Mouse (Mus musculus): ENCODE measurements at regions not wholly inside any gene's neighbourhood (a gene's known extent, or its start where the extent isn't known, plus 50 kb on each side); places are given as distances from the start of the nearest gene placed in this dataset.
A peak's percentile ranks its signal among the peaks of the same experiment; 100 is the strongest.

GRCm38 (mm10) chr3:149993199-149993598 is 1002.8 kb upstream of the Adgrl2 start:
- intact Hi-C loops (cut with DNase I): no loop called here
- no peak for DNase-seq (ENCODE audit: low spot score in 2 of 2)

- DNase-seq (ENCODE audit: low spot score in 2 of 2): no peak
- intact Hi-C loops (cut with DNase I): no loop called here
Measured at GRCm38 (mm10) chr3:149987801-149988200, 997.4 kb upstream of the Adgrl2 start.

GRCm38 (mm10) chr3:149956993-149957392 is 966.6 kb upstream of the Adgrl2 start:
- DNase-seq (ENCODE audit: low spot score in 2 of 2): no peak
- intact Hi-C loops (cut with DNase I): no loop called here

GRCm38 (mm10) chr3:149936197-149936596 is 945.8 kb upstream of the Adgrl2 start:
- no peak for DNase-seq (ENCODE audit: low spot score in 2 of 2)
- intact Hi-C loops (cut with DNase I): no loop called here

GRCm38 (mm10) chr3:149934832-149935231 is 944.5 kb upstream of the Adgrl2 start:
- intact Hi-C loops (cut with DNase I): no loop called here
- DNase-seq (ENCODE audit: low spot score in 2 of 2): no peak

DNA sequence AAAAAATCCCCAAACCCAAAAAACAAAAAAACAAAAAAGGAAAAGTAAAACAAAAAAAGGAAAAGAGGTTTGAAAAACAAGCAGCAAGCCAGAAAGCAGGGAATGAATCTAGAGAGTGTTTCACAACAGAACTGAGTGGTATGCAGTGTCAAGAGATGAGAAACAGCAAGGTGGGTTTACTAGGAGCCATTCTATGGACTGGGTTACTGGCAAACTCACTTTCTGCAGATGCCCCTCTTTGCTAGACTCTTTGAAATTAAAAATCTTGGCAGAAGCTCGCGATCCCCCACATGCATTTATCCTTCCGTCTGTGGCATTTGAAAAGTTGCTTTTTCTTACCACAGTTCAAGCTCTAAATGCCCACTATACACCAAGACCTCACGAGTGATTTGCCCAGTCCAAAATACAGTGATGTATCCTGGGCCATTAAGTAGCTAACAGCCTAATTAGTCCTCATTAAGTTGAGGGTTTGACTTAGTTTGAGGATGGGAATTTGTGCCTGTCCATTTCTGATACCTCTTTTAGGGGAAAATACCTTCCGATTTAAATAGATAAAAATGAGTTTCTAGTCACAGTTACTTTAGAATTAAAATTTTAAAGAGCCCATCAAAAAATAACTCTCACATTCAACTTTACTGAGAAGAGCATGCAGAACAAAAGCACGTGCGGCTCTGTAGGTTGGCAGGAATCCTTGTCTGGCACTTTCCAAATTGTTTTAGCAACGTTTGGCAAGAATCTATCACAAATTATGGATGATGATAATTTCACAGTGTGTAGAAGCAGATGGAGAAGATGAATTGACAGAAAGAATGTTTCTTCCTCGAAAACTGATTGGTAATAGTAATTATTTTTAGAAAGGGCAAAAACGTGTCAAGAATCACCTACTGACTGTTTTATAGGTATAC is 938.4 kb upstream of the Adgrl2 start:
- DNase-seq (ENCODE audit: low spot score in 2 of 2): no peak
- intact Hi-C loops (cut with DNase I): no loop called here

DNA sequence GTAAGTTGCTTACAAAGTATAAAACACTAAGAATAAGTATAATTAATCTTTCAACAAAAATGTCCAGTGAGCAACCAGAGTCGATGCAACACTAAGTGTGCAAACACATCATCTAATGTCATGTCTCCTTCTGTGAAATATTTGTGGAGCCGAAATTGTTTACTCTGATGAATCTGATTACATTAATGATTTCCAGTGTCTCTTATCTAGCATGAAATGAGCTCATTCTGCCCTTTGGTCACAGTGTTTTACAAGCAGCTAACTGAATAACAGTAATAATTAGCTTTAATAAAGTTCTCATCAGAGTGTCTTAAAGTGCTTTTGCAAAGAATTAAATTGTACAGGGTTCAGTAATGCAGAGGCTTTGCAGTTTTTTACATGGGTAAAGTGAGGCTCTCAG is 929.9 kb upstream of the Adgrl2 start:
- intact Hi-C loops (cut with DNase I): no loop called here
- DNase-seq (ENCODE audit: low spot score in 2 of 2): no peak

DNA sequence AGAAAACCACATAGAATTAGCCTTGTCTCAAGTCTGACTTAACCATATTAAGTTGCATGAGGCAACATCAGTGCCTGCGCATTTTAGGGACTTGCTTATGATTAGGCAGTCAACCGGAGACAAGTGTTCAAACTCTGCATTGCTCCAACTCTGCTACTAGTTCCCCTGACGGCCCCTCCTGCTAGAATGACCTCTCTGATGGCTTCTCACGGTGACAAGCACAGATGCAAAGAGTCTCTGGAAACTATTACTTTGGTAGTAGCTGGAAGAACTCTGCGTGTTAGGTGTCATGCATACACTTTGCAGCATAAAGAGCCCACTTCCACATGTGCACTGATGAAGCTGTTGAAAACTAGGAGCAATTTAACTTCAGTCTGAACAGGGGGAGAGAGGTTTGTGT is 927.8 kb upstream of the Adgrl2 start:
- DNase-seq (ENCODE audit: low spot score in 2 of 2): no peak
- intact Hi-C loops (cut with DNase I): no loop called here

- DNase-seq (ENCODE audit: low spot score in 2 of 2): no peak
- intact Hi-C loops (cut with DNase I): no loop called here
Measured at GRCm38 (mm10) chr3:149910721-149911120, 920.4 kb upstream of the Adgrl2 start.

DNA sequence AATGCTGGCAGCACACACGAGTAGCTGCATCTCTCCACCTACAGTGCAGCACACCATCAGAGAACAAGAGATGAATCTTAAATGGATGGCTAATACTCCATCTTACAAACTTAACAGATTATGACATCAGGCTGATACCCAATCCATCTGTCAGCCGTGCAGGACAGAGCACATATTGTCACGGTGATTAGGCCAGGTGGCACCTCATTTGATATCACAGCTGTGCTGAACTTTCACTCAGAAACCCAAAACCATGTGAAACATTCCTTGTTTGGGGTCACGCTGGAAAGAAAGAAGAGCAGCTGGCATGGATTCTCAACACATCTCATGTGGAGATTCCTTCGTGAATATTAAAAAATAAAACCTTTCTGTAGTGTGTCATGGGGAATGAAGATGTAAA is 911.4 kb upstream of the Adgrl2 start:
- no peak for DNase-seq (ENCODE audit: low spot score in 2 of 2)
- intact Hi-C loops (cut with DNase I): no loop called here

DNA sequence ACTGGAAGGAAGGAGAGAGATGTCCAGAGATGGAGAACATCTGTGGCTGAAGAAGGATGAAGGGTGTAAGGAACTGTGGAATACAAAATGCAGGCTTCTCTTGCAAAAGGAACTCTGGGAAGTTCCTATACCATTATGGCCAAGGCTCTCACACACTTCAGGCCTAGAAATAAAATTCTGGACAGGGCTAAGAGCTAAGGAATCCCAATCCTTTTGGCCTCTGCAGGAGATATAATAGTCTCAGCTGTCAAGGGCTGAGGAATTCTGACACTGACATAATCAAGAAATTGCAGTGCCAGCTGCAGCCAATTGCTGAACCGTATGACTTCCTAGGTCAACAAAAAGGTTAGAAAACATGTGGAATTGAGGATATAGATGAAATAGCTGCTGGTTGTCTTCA is 886.2 kb upstream of the Adgrl2 start:
- intact Hi-C loops (cut with DNase I): no loop called here
- no peak for DNase-seq (ENCODE audit: low spot score in 2 of 2)

DNA sequence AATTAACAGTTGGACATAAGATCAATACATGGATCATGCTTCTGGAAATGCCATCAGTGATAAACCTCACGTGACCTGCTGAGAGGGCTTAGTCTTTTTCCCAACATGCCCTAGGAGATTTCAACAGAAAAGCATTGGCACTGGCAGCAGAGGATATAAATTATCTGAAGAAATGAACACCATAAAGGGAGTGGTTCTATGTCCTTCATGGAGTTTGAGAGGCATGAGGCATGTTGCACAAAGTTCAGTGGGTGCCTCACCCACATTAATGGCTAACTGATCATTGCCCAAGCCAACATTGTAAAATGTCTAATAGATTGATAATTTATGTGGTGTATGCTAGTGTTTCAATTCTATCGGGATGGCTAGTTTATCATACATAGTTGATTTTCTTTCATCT is 875.6 kb upstream of the Adgrl2 start:
- no peak for DNase-seq (ENCODE audit: low spot score in 2 of 2)
- intact Hi-C loops (cut with DNase I): no loop called here

GRCm38 (mm10) chr3:149846941-149847539 is 856.7 kb upstream of the Adgrl2 start:
- intact Hi-C loops (cut with DNase I): no loop called here
- DNase-seq (ENCODE audit: low spot score in 2 of 2): no peak

GRCm38 (mm10) chr3:149845826-149846486 is 855.6 kb upstream of the Adgrl2 start:
- no peak for DNase-seq (ENCODE audit: low spot score in 2 of 2)
- intact Hi-C loops (cut with DNase I): no loop called here

- peak; percentile 5 to 11 for DNase-seq (ENCODE audit: low spot score in 2 of 2)
- intact Hi-C loops (cut with DNase I): no loop called here
Measured at GRCm38 (mm10) chr3:149845083-149845825, 854.9 kb upstream of the Adgrl2 start.

GRCm38 (mm10) chr3:149837921-149838320 is 847.6 kb upstream of the Adgrl2 start:
- no peak for DNase-seq (ENCODE audit: low spot score in 2 of 2)
- intact Hi-C loops (cut with DNase I): no loop called here

GRCm38 (mm10) chr3:149836467-149837233 is 846.3 kb upstream of the Adgrl2 start:
- DNase-seq (ENCODE audit: low spot score in 2 of 2): no peak
- intact Hi-C loops (cut with DNase I): no loop called here

DNA sequence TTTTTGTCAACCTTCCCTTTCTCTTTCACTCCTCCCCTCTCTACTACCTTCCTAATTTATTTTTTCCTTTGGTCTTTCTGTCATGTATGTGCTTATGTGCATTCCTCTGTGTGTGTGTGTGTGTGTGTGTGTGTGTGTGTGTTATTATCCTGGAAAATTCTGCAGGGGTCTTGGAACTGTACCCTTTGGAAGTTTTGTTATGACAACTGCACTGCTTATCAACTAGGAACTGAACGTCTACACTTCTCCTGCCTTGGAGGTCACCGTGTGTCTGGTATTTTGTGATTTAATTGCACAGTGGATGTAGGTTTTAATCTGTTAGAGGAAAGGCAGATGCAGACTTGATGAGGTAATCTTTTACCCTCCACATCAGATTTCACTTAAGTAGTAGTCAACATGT is 836.8 kb upstream of the Adgrl2 start:
- intact Hi-C loops (cut with DNase I): no loop called here
- no peak for DNase-seq (ENCODE audit: low spot score in 2 of 2)

DNA sequence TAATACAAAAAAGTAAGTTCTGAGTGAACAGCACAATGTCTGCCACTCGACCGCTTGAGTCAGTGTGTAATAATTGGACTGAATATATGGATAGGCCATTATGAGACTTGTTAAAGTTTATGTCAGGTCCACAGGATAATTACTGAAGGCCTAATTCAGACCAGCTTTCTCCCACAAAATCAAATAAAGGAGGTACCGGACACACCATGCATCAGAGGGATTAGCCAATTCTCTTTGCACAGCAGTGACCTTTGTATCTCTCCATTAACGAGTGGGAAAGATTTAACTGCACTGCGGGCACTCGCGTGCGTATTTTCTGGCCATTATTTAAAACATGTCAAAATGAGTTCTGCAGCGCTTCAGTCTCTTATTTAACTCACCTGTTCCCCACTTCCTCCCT is 836.4 kb upstream of the Adgrl2 start:
- DNase-seq (ENCODE audit: low spot score in 2 of 2): no peak
- intact Hi-C loops (cut with DNase I): no loop called here
